Mouse (Mus musculus) ES-E14 (cell line): ENCODE results near the gene Fbxw10.

ENCODE experiments used
- HCFC1 ChIP-seq: IDR thresholded peaks from 2 replicates; pipeline ENCODE4 v1.6.1; 2012; ENCODE audit warnings: low read length, inconsistent platforms, borderline replicate concordance; ENCODE audit not compliant: insufficient read depth
- MAFK ChIP-seq: IDR thresholded peaks from 2 replicates; pipeline ENCODE4 v1.6.1; 2014; ENCODE audit warnings: mild to moderate bottlenecking, low read depth, low read length, inconsistent platforms; ENCODE audit not compliant: insufficient read depth
- ZNF384 ChIP-seq: IDR thresholded peaks from 2 replicates; pipeline ENCODE4 v1.6.1; 2012; ENCODE audit warnings: low read depth, low read length, inconsistent platforms

DNA sequence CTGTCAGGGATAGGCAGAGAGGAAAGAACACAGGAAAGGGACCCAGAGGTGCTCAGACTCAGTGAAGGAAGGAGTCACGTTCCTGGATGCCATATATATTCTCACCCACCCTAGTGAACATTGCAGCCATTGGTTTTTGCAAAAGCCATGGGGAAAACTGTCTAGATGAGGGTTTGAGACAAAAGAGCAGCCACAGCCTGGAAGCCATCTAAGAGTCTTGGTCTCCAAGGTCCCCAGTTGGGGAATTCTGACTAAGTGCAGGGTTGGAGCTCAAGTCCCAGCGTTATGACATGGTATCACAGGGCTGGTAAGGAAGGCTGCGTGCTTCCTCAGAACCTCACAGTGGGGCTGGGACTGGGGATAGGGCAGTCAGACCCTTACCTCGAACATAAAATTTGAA is 18.7 kb downstream of the Fbxw10 start:
- TF ChIP-seq MAFK (no peak), HCFC1 (no peak), ZNF384 (no peak)
